ENCODE assay signal across 22 mouse cellular contexts in the genomic region with DNA sequence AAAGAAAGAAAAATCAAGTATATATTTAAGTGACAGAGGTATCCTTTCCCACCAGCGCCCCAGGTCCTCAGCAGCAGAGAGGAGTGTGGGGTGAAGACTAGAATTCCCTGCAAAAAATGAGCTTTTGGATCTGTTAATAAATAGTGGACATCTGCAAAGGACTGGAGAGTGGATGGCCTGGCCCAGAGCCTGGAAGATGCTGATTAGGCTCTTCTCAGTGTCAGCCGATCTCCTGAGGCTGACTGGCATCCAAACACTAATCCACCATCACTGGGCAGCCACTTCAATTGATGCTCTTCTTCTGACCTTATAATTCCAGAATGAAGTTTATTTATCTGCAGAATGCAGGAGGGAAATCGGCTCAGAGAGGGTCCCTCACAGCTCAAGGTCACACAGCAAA. TPM values are rescaled to one million over a fixed set of nuclear protein-coding genes. Genes with fewer than 3 reads are reported as not detected.
A peak's percentile ranks its signal among the peaks of the same experiment; 100 is the strongest.
DNase-seq lines count a peak whose midpoint lies in the region; ATAC-seq lines count a peak whose summit lies in the region.
"Had no signal": no experiment of that assay in that cellular context is flagged by ENCODE, and none has a peak within 500 bp of the region (broad histone marks: within the 10 kb centered on the region; RNA-seq: fewer than 3 reads in every experiment).

No protein-coding gene starts in this region.

- H3K27me3 ChIP-seq in embryonic facial prominence, embryonic 13.5 days = no peaks in the 10 kb centered on the region
- H3K27me3 ChIP-seq in embryonic facial prominence, embryonic 10.5 days (replicated peaks; ENCODE audit: low read depth, poor library complexity, severe bottlenecking) = no peaks in the 10 kb centered on the region
- no peaks in the 10 kb centered on the region for H3K27me3 ChIP-seq in hindbrain, embryonic 10.5 days (ENCODE audit: insufficient read depth, poor library complexity, severe bottlenecking)
- H3K27me3 ChIP-seq in hindbrain, embryonic 14.5 days (ENCODE audit: control insufficient read depth, insufficient read depth, low read length) = no peaks in the 10 kb centered on the region
- H3K27me3 ChIP-seq: CH12.LX, Patski had no signal

- peaks cover 23% of the 10 kb centered on the region for H3K4me1 ChIP-seq in embryonic facial prominence, embryonic 13.5 days
- H3K4me1 ChIP-seq in embryonic facial prominence, embryonic 10.5 days = peaks cover 44% of the 10 kb centered on the region
- H3K4me1 ChIP-seq in hindbrain, embryonic 10.5 days (replicated peaks) = peaks cover 66% of the 10 kb centered on the region
- peaks cover 11% of the 10 kb centered on the region for H3K4me1 ChIP-seq in hindbrain, embryonic 14.5 days (replicated peaks; ENCODE audit: control insufficient read depth, insufficient read depth, low read length)

- H3K36me3 ChIP-seq in embryonic facial prominence, embryonic 13.5 days = no peaks in the 10 kb centered on the region
- no peaks in the 10 kb centered on the region for H3K36me3 ChIP-seq in embryonic facial prominence, embryonic 10.5 days (replicated peaks)
- H3K36me3 ChIP-seq in hindbrain, embryonic 10.5 days = peaks cover 2% of the 10 kb centered on the region; the same call in 1 of the 2 replicates
- no peaks in the 10 kb centered on the region for H3K36me3 ChIP-seq in hindbrain, embryonic 14.5 days (replicated peaks; ENCODE audit: control insufficient read depth, insufficient read depth)

- 0 out of 2 replicates have a peak overlapping the region, but pooled peaks have one; percentile 36 for H3K9ac ChIP-seq in embryonic facial prominence, embryonic 13.5 days
- H3K9ac ChIP-seq in hindbrain, embryonic 14.5 days = no peak overlapping the region

- ATAC-seq in embryonic facial prominence, embryonic 13.5 days (ENCODE audit: insufficient number of reproducible peaks, insufficient read depth, low FRiP score, low TSS enrichment, low read depth) = no peak
- no peak for ATAC-seq in hindbrain, embryonic 14.5 days (ENCODE audit: low FRiP score)
- ATAC-seq: activated CD4-positive, CD25-positive, alpha-beta regulatory T cell, adult 4 months; CD4-positive, CD25-positive, alpha-beta regulatory T cell, adult 4 months; Patski had no signal

- WGBS in embryonic facial prominence, embryonic 13.5 days = 84% methylated on average over 3 of the region's 3 CpGs
- WGBS in embryonic facial prominence, embryonic 10.5 days = 89% methylated on average over 3 of the region's 3 CpGs
- 82% methylated on average over 3 of the region's 3 CpGs for WGBS in hindbrain, embryonic 10.5 days
- WGBS in hindbrain, embryonic 14.5 days = 78% methylated on average over 3 of the region's 3 CpGs

- peak; percentile 57 to 75 for DNase-seq in cerebellum, postnatal 10 days
- DNase-seq in cerebellum, adult 11 months = no peak
- DNase-seq in embryonic facial prominence, embryonic 10.5 days (ENCODE audit: low spot score) = no peak
- DNase-seq in hindbrain, embryonic 10.5 days (ENCODE audit: low spot score) = no peak
- DNase-seq in hindbrain, embryonic 14.5 days (ENCODE audit: low spot score) = no peak
- peak; percentile 61 for DNase-seq in left cerebral cortex, postnatal 4 days
- no peak for DNase-seq in left cerebral cortex, adult 18-20 months (ENCODE audit: low spot score in 2 of 2)
- DNase-seq: adrenal gland, adult 2 months; adrenal gland, adult 8-10 months; adrenal gland, postnatal 10 days; adrenal gland, postnatal 14 days; adrenal gland, postnatal 25 days; adrenal gland, postnatal 36 days; B cell, adult 2 months; cerebellum, adult 11-12 months; cerebellum, adult 18-20 months had no signal

- no peak overlapping the region for H3K4me3 ChIP-seq in embryonic facial prominence, embryonic 13.5 days
- H3K4me3 ChIP-seq in embryonic facial prominence, embryonic 10.5 days = no peak overlapping the region
- H3K4me3 ChIP-seq in hindbrain, embryonic 10.5 days = no peak overlapping the region
- no peak overlapping the region for H3K4me3 ChIP-seq in hindbrain, embryonic 14.5 days (replicated peaks; ENCODE audit: low read length)

- H3K4me2 ChIP-seq in embryonic facial prominence, embryonic 13.5 days = no peak overlapping the region
- no peak overlapping the region for H3K4me2 ChIP-seq in hindbrain, embryonic 14.5 days (replicated peaks)

- H3K9me3 ChIP-seq in embryonic facial prominence, embryonic 13.5 days = no peaks in the 10 kb centered on the region
- H3K9me3 ChIP-seq in embryonic facial prominence, embryonic 10.5 days = no peaks in the 10 kb centered on the region
- no peaks in the 10 kb centered on the region for H3K9me3 ChIP-seq in hindbrain, embryonic 10.5 days
- no peaks in the 10 kb centered on the region for H3K9me3 ChIP-seq in hindbrain, embryonic 14.5 days (ENCODE audit: control insufficient read depth, low read length)
- H3K9me3 ChIP-seq: G1E had no signal

- H3K27ac ChIP-seq in embryonic facial prominence, embryonic 13.5 days = no peak overlapping the region
- no peak overlapping the region for H3K27ac ChIP-seq in embryonic facial prominence, embryonic 10.5 days (replicated peaks)
- 0 out of 2 replicates have a peak overlapping the region, but pooled peaks have one; percentile 29 for H3K27ac ChIP-seq in hindbrain, embryonic 10.5 days
- H3K27ac ChIP-seq in hindbrain, embryonic 14.5 days = no peak overlapping the region

- intact Hi-C loops in left cerebral cortex, postnatal 4 days (cut with DNase I) = no loop called here

RNA-seq across cellular contexts. Expression of a gene that starts 3.3 kb away (rescaled TPM):
- polyA plus RNA-seq in embryonic facial prominence, embryonic 13.5 days (2015; fragmentation: Nextera tagmentation; extraction: Ambion mirVana) = 21.1 and 22.6 TPM in 2 replicates
- 25.2 and 26.0 TPM in 2 replicates for polyA plus RNA-seq in embryonic facial prominence, embryonic 10.5 days (2016; fragmentation: Nextera tagmentation; extraction: Ambion mirVana)
- polyA plus RNA-seq in hindbrain, embryonic 10.5 days (2016; fragmentation: Nextera tagmentation; extraction: Ambion mirVana) = 41.4 and 43.8 TPM in 2 replicates
- 2.2 and 2.4 TPM in 2 replicates for polyA plus RNA-seq in hindbrain, embryonic 14.5 days (2014; fragmentation: Nextera tagmentation; extraction: Ambion mirVana)
- total RNA-seq in left cerebral cortex, postnatal 4 days (2021) = 10 to 100 TPM; 10.8 to 11.9 TPM
- total RNA-seq in left cerebral cortex, adult 18-20 months (2021) = 10 to 100 TPM; 10.2 to 10.5 TPM

RNA-seq across cellular contexts. Expression of a gene that starts 14.3 kb away (rescaled TPM):
- 3.8 and 4.3 TPM in 2 replicates for polyA plus RNA-seq in embryonic facial prominence, embryonic 13.5 days (2015; fragmentation: Nextera tagmentation; extraction: Ambion mirVana)
- 3.2 and 3.6 TPM in 2 replicates for polyA plus RNA-seq in embryonic facial prominence, embryonic 10.5 days (2016; fragmentation: Nextera tagmentation; extraction: Ambion mirVana)
- polyA plus RNA-seq in hindbrain, embryonic 10.5 days (2016; fragmentation: Nextera tagmentation; extraction: Ambion mirVana) = 9.8 and 16.0 TPM in 2 replicates
- polyA plus RNA-seq in hindbrain, embryonic 14.5 days (2014; fragmentation: Nextera tagmentation; extraction: Ambion mirVana) = 13.6 and 15.2 TPM in 2 replicates
- 10 to 100 TPM; 23.6 to 24.1 TPM for total RNA-seq in left cerebral cortex, postnatal 4 days (2021)
- total RNA-seq in left cerebral cortex, adult 18-20 months (2021) = 10 to 100 TPM; 69.4 to 81.9 TPM

RNA-seq across cellular contexts. Expression of a gene that starts 21.4 kb away (rescaled TPM):
- polyA plus RNA-seq in embryonic facial prominence, embryonic 13.5 days (2015; fragmentation: Nextera tagmentation; extraction: Ambion mirVana) = 0.41 and 0.45 TPM in 2 replicates
- polyA plus RNA-seq in embryonic facial prominence, embryonic 10.5 days (2016; fragmentation: Nextera tagmentation; extraction: Ambion mirVana) = 0.19 and 0.33 TPM in 2 replicates
- polyA plus RNA-seq in hindbrain, embryonic 10.5 days (2016; fragmentation: Nextera tagmentation; extraction: Ambion mirVana) = 0.60 and 1.3 TPM in 2 replicates
- polyA plus RNA-seq in hindbrain, embryonic 14.5 days (2014; fragmentation: Nextera tagmentation; extraction: Ambion mirVana) = 0.12 and 0.22 TPM in 2 replicates
- total RNA-seq in left cerebral cortex, postnatal 4 days (2021) = under 1 TPM in 1 of 2 experiments, not detected in 1; 0.26 TPM
- not detected for total RNA-seq in left cerebral cortex, adult 18-20 months (2021)
- total RNA-seq: adrenal gland, adult 2 months; adrenal gland, postnatal 10 days; adrenal gland, postnatal 14 days; adrenal gland, postnatal 36 days had no signal
- polyA plus RNA-seq: activated CD4-positive, CD25-positive, alpha-beta regulatory T cell, adult 4 months; adrenal gland, adult 2 months; CD4-positive, CD25-positive, alpha-beta regulatory T cell, adult 4 months; G1E; Patski had no signal

RNA-seq across cellular contexts. Expression of a gene that starts 26.1 kb away (rescaled TPM):
- polyA plus RNA-seq in embryonic facial prominence, embryonic 13.5 days (2015; fragmentation: Nextera tagmentation; extraction: Ambion mirVana) = 0.95 and 1.6 TPM in 2 replicates
- 1.3 and 2.9 TPM in 2 replicates for polyA plus RNA-seq in embryonic facial prominence, embryonic 10.5 days (2016; fragmentation: Nextera tagmentation; extraction: Ambion mirVana)
- 9.5 and 10.0 TPM in 2 replicates for polyA plus RNA-seq in hindbrain, embryonic 10.5 days (2016; fragmentation: Nextera tagmentation; extraction: Ambion mirVana)
- 1.5 and 1.6 TPM in 2 replicates for polyA plus RNA-seq in hindbrain, embryonic 14.5 days (2014; fragmentation: Nextera tagmentation; extraction: Ambion mirVana)
- total RNA-seq in left cerebral cortex, postnatal 4 days (2021) = 1 to 10 TPM in 1 of 2 experiments, under 1 TPM in 1; 0.98 to 1.4 TPM
- total RNA-seq in left cerebral cortex, adult 18-20 months (2021) = under 1 TPM; 0.68 to 0.74 TPM
- total RNA-seq: adrenal gland, adult 2 months; adrenal gland, postnatal 14 days; adrenal gland, postnatal 25 days; G1E had no signal
- polyA plus RNA-seq: activated CD4-positive, CD25-positive, alpha-beta regulatory T cell, adult 4 months; CD4-positive, CD25-positive, alpha-beta regulatory T cell, adult 4 months; G1E had no signal

RNA-seq across cellular contexts. Expression of a gene that starts 30.5 kb away (rescaled TPM):
- 24.0 and 24.7 TPM in 2 replicates for polyA plus RNA-seq in embryonic facial prominence, embryonic 13.5 days (2015; fragmentation: Nextera tagmentation; extraction: Ambion mirVana)
- 11.6 and 13.8 TPM in 2 replicates for polyA plus RNA-seq in embryonic facial prominence, embryonic 10.5 days (2016; fragmentation: Nextera tagmentation; extraction: Ambion mirVana)
- polyA plus RNA-seq in hindbrain, embryonic 10.5 days (2016; fragmentation: Nextera tagmentation; extraction: Ambion mirVana) = 14.5 and 16.9 TPM in 2 replicates
- 17.3 and 18.5 TPM in 2 replicates for polyA plus RNA-seq in hindbrain, embryonic 14.5 days (2014; fragmentation: Nextera tagmentation; extraction: Ambion mirVana)
- 10 to 100 TPM; 11.8 to 12.2 TPM for total RNA-seq in left cerebral cortex, postnatal 4 days (2021)
- 10 to 100 TPM in 1 of 2 experiments, 1 to 10 TPM in 1; 9.5 to 12.3 TPM for total RNA-seq in left cerebral cortex, adult 18-20 months (2021)

Comparison
In these comparisons a context has a peak if more than half of its experiments do, and no peak if none do; other contexts are left out.
1. DNase-seq: peak in cerebellum, postnatal 10 days (2 of 2) and left cerebral cortex, postnatal 4 days (single experiment); none in cerebellum, adult 11 months (single experiment), embryonic facial prominence, embryonic 10.5 days (single experiment), hindbrain, embryonic 10.5 days (single experiment), hindbrain, embryonic 14.5 days (single experiment) and left cerebral cortex, adult 18-20 months (0 of 2).